ENCODE assay signal across 27 mouse cellular contexts in genomic region chr6:90557077-90557476, GRCm38 (mm10). TPM values are rescaled to one million over a fixed set of nuclear protein-coding genes. Genes with fewer than 3 reads are reported as not detected.
DNase-seq lines count a peak whose midpoint lies in the region; ATAC-seq and TF ChIP-seq lines count a peak whose summit lies in the region.
"Had no signal": no experiment of that assay in that cellular context is flagged by ENCODE, and none has a peak within 500 bp of the region (broad histone marks: within the 10 kb centered on the region; RNA-seq: fewer than 3 reads in every experiment).

No protein-coding gene starts in this region.

- WGBS in heart, adult 2 months: 81% methylated on average over 7 of the region's 7 CpGs
- 65% methylated on average over 7 of the region's 7 CpGs for WGBS in liver, adult 2 months
- WGBS in liver, embryonic 12.5 days (ENCODE audit: insufficient replicate concordance): 79% methylated on average over 7 of the region's 7 CpGs

- H3K9me3 ChIP-seq in liver, embryonic 12.5 days (replicated peaks): no peaks in the 10 kb centered on the region
- H3K9me3 ChIP-seq: embryonic facial prominence, embryonic 13.5 days; embryonic facial prominence, embryonic 15.5 days; forebrain, embryonic 10.5 days; forebrain, embryonic 12.5 days; G1E had no signal

- H3K4me3 ChIP-seq in gastrocnemius, adult 2 months: no peak overlapping the region; the same call in 1 of the 2 replicates
- H3K4me3 ChIP-seq in heart, adult 2 months: no peak overlapping the region
- no peak overlapping the region for H3K4me3 ChIP-seq in liver, adult 2 months (ENCODE audit: insufficient read depth, low read depth, low read length)
- no peak overlapping the region for H3K4me3 ChIP-seq in liver, embryonic 12.5 days
- H3K4me3 ChIP-seq: embryonic facial prominence, embryonic 13.5 days; embryonic facial prominence, embryonic 15.5 days; erythroblast, embryonic 14.5 days; forebrain, embryonic 10.5 days; forebrain, embryonic 12.5 days had no signal

- H3K79me2 ChIP-seq in heart, adult 2 months (replicated peaks; ENCODE audit: control insufficient read depth, insufficient read depth, low read length): no peaks in the 10 kb centered on the region
- H3K79me2 ChIP-seq in liver, adult 2 months (ENCODE audit: control insufficient read depth, insufficient read depth, low read length): peaks cover 19% of the 10 kb centered on the region

- intact Hi-C loops in gastrocnemius, adult 2 months (cut with DNase I): no loop called here
- intact Hi-C loops in gastrocnemius, postnatal 14 days (cut with DNase I; ENCODE audit: low total_unique reads): no loop called here
- intact Hi-C loops in heart, adult 2 months (cut with DNase I): no loop called here

- peaks cover 8% of the 10 kb centered on the region for H3K4me1 ChIP-seq in heart, adult 2 months (ENCODE audit: control insufficient read depth, insufficient read depth, low read length)
- peaks cover 32% of the 10 kb centered on the region for H3K4me1 ChIP-seq in liver, adult 2 months (ENCODE audit: control insufficient read depth, insufficient read depth, low read length)
- H3K4me1 ChIP-seq in liver, embryonic 12.5 days: 0 out of 2 replicates have a peak, but pooled peaks cover 6% of the 10 kb centered on the region
- H3K4me1 ChIP-seq: embryonic facial prominence, embryonic 13.5 days; embryonic facial prominence, embryonic 15.5 days had no signal

- TF ChIP-seq POLR2A in heart, adult 2 months (IDR thresholded peaks at IDR 0.05; ENCODE audit: insufficient read depth, low read depth, low read length): no peak
- no peak for TF ChIP-seq POLR2A in liver, adult 2 months (IDR thresholded peaks at IDR 0.05; ENCODE audit: extremely low read depth, insufficient read depth, low read length)

- peak overlapping the region; percentile 82 for H3K27ac ChIP-seq in gastrocnemius, adult 2 months
- peak overlapping the region; percentile 71 for H3K27ac ChIP-seq in heart, adult 2 months
- peak overlapping the region; percentile 56 for H3K27ac ChIP-seq in liver, adult 2 months (replicated peaks; ENCODE audit: insufficient read depth, low read depth, low read length)
- H3K27ac ChIP-seq in liver, embryonic 12.5 days: no peak overlapping the region
- H3K27ac ChIP-seq: embryonic facial prominence, embryonic 13.5 days; embryonic facial prominence, embryonic 15.5 days; forebrain, embryonic 10.5 days; forebrain, embryonic 12.5 days had no signal

- ATAC-seq in liver, embryonic 12.5 days: no peak
- ATAC-seq: activated CD4-positive, CD25-positive, alpha-beta regulatory T cell, adult 4 months; CD4-positive, CD25-positive, alpha-beta regulatory T cell, adult 4 months; forebrain, embryonic 14.5 days; Patski had no signal

- no peak overlapping the region for H3K4me2 ChIP-seq in liver, embryonic 12.5 days
- H3K4me2 ChIP-seq: embryonic facial prominence, embryonic 13.5 days; embryonic facial prominence, embryonic 15.5 days; forebrain, embryonic 12.5 days had no signal

- H3K36me3 ChIP-seq in heart, adult 2 months (ENCODE audit: control insufficient read depth, insufficient read depth, low read length): no peaks in the 10 kb centered on the region
- H3K36me3 ChIP-seq in liver, adult 2 months (ENCODE audit: control insufficient read depth, insufficient read depth, low read length): peaks cover 41% of the 10 kb centered on the region
- no peaks in the 10 kb centered on the region for H3K36me3 ChIP-seq in liver, embryonic 12.5 days
- H3K36me3 ChIP-seq: embryonic facial prominence, embryonic 13.5 days; embryonic facial prominence, embryonic 15.5 days; forebrain, embryonic 10.5 days; forebrain, embryonic 12.5 days; G1E had no signal

- TF ChIP-seq EP300 in heart, adult 2 months (IDR thresholded peaks at IDR 0.05; ENCODE audit: insufficient read depth, low read depth, low read length): no peak

- no peak for DNase-seq in gastrocnemius, adult 2 months
- DNase-seq in gastrocnemius, postnatal 14 days: no peak
- DNase-seq in heart, adult 2 months: no peak
- DNase-seq in heart, adult 18-20 months: no peak
- DNase-seq in liver, adult 2 months (ENCODE audit: extremely low read depth, low read depth, low spot score): no peak
- peak; percentile 17 for DNase-seq in lung, postnatal 36 days
- DNase-seq in lung, postnatal 4 days: no peak
- DNase-seq: adrenal gland, adult 8-10 months; B cell, adult 2 months; cerebellum, adult 11 months; cerebellum, adult 18-20 months; cerebellum, adult 8-10 months; cerebellum, adult 9-11 months; cerebellum, postnatal 14 days; cerebellum, postnatal 36 days; embryo, embryonic 11 days had no signal

- H3K27me3 ChIP-seq in heart, adult 2 months (ENCODE audit: control insufficient read depth, insufficient read depth, low read length): no peaks in the 10 kb centered on the region
- no peaks in the 10 kb centered on the region for H3K27me3 ChIP-seq in liver, adult 2 months (ENCODE audit: control insufficient read depth, insufficient read depth, low read length)
- H3K27me3 ChIP-seq in liver, embryonic 12.5 days (replicated peaks): no peaks in the 10 kb centered on the region
- H3K27me3 ChIP-seq: embryonic facial prominence, embryonic 13.5 days; embryonic facial prominence, embryonic 15.5 days; forebrain, embryonic 12.5 days; Patski had no signal

- TF ChIP-seq CTCF in gastrocnemius, adult 2 months (IDR thresholded peaks at IDR 0.05): no peak
- TF ChIP-seq CTCF in heart, adult 2 months (IDR thresholded peaks at IDR 0.05): no peak
- no peak for TF ChIP-seq CTCF in liver, adult 2 months (IDR thresholded peaks at IDR 0.05; ENCODE audit: low read depth, low read length)

- H3K9ac ChIP-seq in heart, adult 2 months (ENCODE audit: low read depth, low read length): peak overlapping the region; percentile 24; the same call in 1 of the 2 replicates
- peak overlapping the region; percentile 35 for H3K9ac ChIP-seq in liver, adult 2 months (ENCODE audit: low read depth, low read length)
- H3K9ac ChIP-seq in liver, embryonic 12.5 days: no peak overlapping the region
- H3K9ac ChIP-seq: embryonic facial prominence, embryonic 13.5 days; embryonic facial prominence, embryonic 15.5 days; forebrain, embryonic 12.5 days had no signal

RNA-seq across cellular contexts. Expression of gene Slc41a3, which starts 47.4 kb away (rescaled TPM):
- 100 to 1,000 TPM in 1 of 2 experiments, 10 to 100 TPM in 1; 75.0 to 118 TPM for total RNA-seq in gastrocnemius, adult 2 months (2021)
- 10 to 100 TPM; 60.0 to 61.8 TPM for total RNA-seq in gastrocnemius, postnatal 14 days (2021)
- total RNA-seq in heart, adult 2 months (2021): 100 to 1,000 TPM in 1 of 2 experiments, 10 to 100 TPM in 1; 91.9 to 139 TPM
- 100 and 128 TPM in 2 replicates for polyA plus RNA-seq in heart, adult 2 months (2012; rRNA removed)
- 100 to 1,000 TPM; 127 to 149 TPM for total RNA-seq in heart, adult 18-20 months (2021)
- total RNA-seq in liver, adult 2 months (2014; rRNA removed): 1.1 and 1.5 TPM in 2 replicates
- polyA plus RNA-seq in liver, adult 2 months (2012; rRNA removed): 1.0 and 1.5 TPM in 2 replicates
- polyA plus RNA-seq in liver, embryonic 12.5 days (2016; fragmentation: Nextera tagmentation; extraction: Ambion mirVana): 39.7 and 42.4 TPM in 2 replicates

Comparison
In these comparisons a context has a peak if more than half of its experiments do, and no peak if none do; other contexts are left out.
1. RNA of gene Slc41a3, which starts 47.4 kb away (total RNA-seq): 127 to 149 TPM in heart, adult 18-20 months, 91.9 to 139 TPM in heart, adult 2 months, 75.0 to 118 TPM in gastrocnemius, adult 2 months and 60.0 to 61.8 TPM in gastrocnemius, postnatal 14 days; 1.1 to 1.5 TPM in liver, adult 2 months; every median in the first group is over 10 times any median in the second.